Mouse (Mus musculus) CH12.LX (cell line): ENCODE results near the gene Cyp2c38. TPM values are rescaled to one million over a fixed set of nuclear protein-coding genes. Genes with fewer than 3 reads are reported as not detected.

Experiments used
- DNase-seq: peaks from one replicate; pipeline ENCODE4 v3.0.0-alpha.2; 2013; ENCODE audit errors: extremely low read depth
- H3K27ac ChIP-seq: 2 replicates; pipeline ENCODE4 v1.5.1; 2012; ENCODE audit warnings: low read depth, mild to moderate bottlenecking, control low read depth, moderate library complexity; ENCODE audit not compliant: insufficient read depth
- H3K27me3 ChIP-seq: replicated peaks from 2 replicates; pipeline ENCODE3; 2012; ENCODE audit warnings: inconsistent platforms
- H3K36me3 ChIP-seq, 2 experiments: replicated peaks in 1 of 2; 2 replicates each; pipeline versions ENCODE3 to v1.6.1; 2012; ENCODE audit warnings: inconsistent platforms in 1 of 2, low read length in 1 of 2, mild to moderate bottlenecking in 1 of 2, mixed read lengths in 1 of 2, moderate library complexity in 1 of 2; ENCODE audit not compliant: control insufficient read depth in 1 of 2, insufficient read depth in 1 of 2
- H3K4me1 ChIP-seq, 2 experiments: 2 replicates each; pipeline ENCODE4 v1.6.1; 2012; ENCODE audit warnings: inconsistent platforms in 1 of 2, moderate library complexity in 1 of 2; ENCODE audit not compliant: insufficient read depth in 2 of 2, control insufficient read depth in 1 of 2
- H3K4me2 ChIP-seq: 2 replicates; pipeline ENCODE4 v1.6.1; 2012; ENCODE audit warnings: low read depth, mild to moderate bottlenecking, control low read depth; ENCODE audit not compliant: poor library complexity, insufficient read depth, severe bottlenecking
- H3K4me3 ChIP-seq, 3 experiments: fragments of 150-350 bp in 1 of 3; sonication (generic) in 1 of 3; replicated peaks in 1 of 3; 2 replicates each; pipeline versions ENCODE3 to v1.5.1; 2011 to 2012; ENCODE audit warnings: low read depth in 2 of 3, low read length in 2 of 3, mild to moderate bottlenecking in 2 of 3, moderate library complexity in 2 of 3, control low read depth in 1 of 3, improper control_type of control experiment in 1 of 3, inconsistent platforms in 1 of 3, mixed read lengths in 1 of 3; ENCODE audit not compliant: poor library complexity in 1 of 3
- H3K79me2 ChIP-seq: replicated peaks from 2 replicates; pipeline ENCODE4 v1.6.1; 2012; ENCODE audit warnings: mild to moderate bottlenecking, moderate library complexity; ENCODE audit not compliant: control insufficient read depth, poor library complexity, insufficient read depth, severe bottlenecking; ENCODE audit errors: extremely low read depth
- H3K9ac ChIP-seq: 2 replicates; pipeline ENCODE4 v1.6.1; 2012; ENCODE audit warnings: low read depth, mild to moderate bottlenecking, control low read depth, moderate library complexity; ENCODE audit not compliant: insufficient read depth
- H3K9me3 ChIP-seq: replicated peaks from 2 replicates; pipeline ENCODE3; 2012; ENCODE audit warnings: low read length, inconsistent platforms, mixed read lengths
- BHLHE40 ChIP-seq: IDR thresholded peaks from 2 replicates; pipeline ENCODE4 v1.6.1; 2011; ENCODE audit warnings: mild to moderate bottlenecking, low read depth, low read length, improper control_type of control experiment
- CHD1 ChIP-seq: IDR thresholded peaks from 2 replicates; pipeline ENCODE4 v1.6.1; 2012; ENCODE audit warnings: low read depth, low read length, improper control_type of control experiment, inconsistent platforms
- CTCF ChIP-seq, 2 experiments: IDR thresholded peaks in 1 of 2; conservative IDR thresholded peaks in 1 of 2; 2 replicates each; pipeline ENCODE4 v1.5.1; 2011 to 2012; ENCODE audit warnings: low read depth in 2 of 2, low read length in 2 of 2, improper control_type of control experiment in 1 of 2, inconsistent platforms in 1 of 2, mild to moderate bottlenecking in 1 of 2, moderate library complexity in 1 of 2
- ETS1 ChIP-seq: conservative IDR thresholded peaks from 2 replicates; pipeline ENCODE4 v1.6.1; 2012; ENCODE audit warnings: low read depth, mild to moderate bottlenecking, inconsistent platforms, low read length, improper control_type of control experiment, moderate library complexity
- HCFC1 ChIP-seq: IDR thresholded peaks from 2 replicates; pipeline ENCODE4 v1.6.1; 2012; ENCODE audit warnings: low read depth, mild to moderate bottlenecking, inconsistent platforms, low read length, improper control_type of control experiment
- MAX ChIP-seq: IDR thresholded peaks from 2 replicates; pipeline ENCODE4 v1.6.1; 2011; ENCODE audit warnings: low read length, improper control_type of control experiment
- MAZ ChIP-seq: IDR thresholded peaks from 2 replicates; pipeline ENCODE4 v1.6.1; 2012; ENCODE audit warnings: low read depth, mild to moderate bottlenecking, inconsistent platforms, low read length, improper control_type of control experiment, moderate library complexity
- MEF2A ChIP-seq: IDR thresholded peaks from 2 replicates; pipeline ENCODE4 v1.6.1; 2014; ENCODE audit warnings: low read depth, mild to moderate bottlenecking, inconsistent platforms, low read length, improper control_type of control experiment, borderline replicate concordance
- NELFE ChIP-seq: IDR thresholded peaks from 2 replicates; pipeline ENCODE4 v1.6.1; 2011; ENCODE audit warnings: low read depth, low read length, improper control_type of control experiment
- NRF1 ChIP-seq: IDR thresholded peaks from 2 replicates; pipeline ENCODE4 v1.6.1; 2014; ENCODE audit warnings: low read depth, mild to moderate bottlenecking, inconsistent platforms, low read length, improper control_type of control experiment, moderate library complexity
- POLR2A ChIP-seq: IDR thresholded peaks from 2 replicates; pipeline ENCODE4 v1.6.1; 2011; ENCODE audit warnings: low read depth, mild to moderate bottlenecking, improper control_type of control experiment, low read length
- RAD21 ChIP-seq: IDR thresholded peaks from 2 replicates; pipeline ENCODE4 v1.6.1; 2011; ENCODE audit warnings: low read depth, mild to moderate bottlenecking, low read length, improper control_type of control experiment, moderate library complexity
- TBP ChIP-seq: conservative IDR thresholded peaks from 2 replicates; pipeline ENCODE4 v1.6.1; 2011; ENCODE audit warnings: low read depth, low read length, improper control_type of control experiment
- TCF12 ChIP-seq: IDR thresholded peaks from 2 replicates; pipeline ENCODE4 v1.6.1; 2014; ENCODE audit warnings: low read depth, mild to moderate bottlenecking, inconsistent platforms, low read length, improper control_type of control experiment
- UBTF ChIP-seq: IDR thresholded peaks from 2 replicates; pipeline ENCODE4 v1.6.1; 2012; ENCODE audit warnings: low read depth, mild to moderate bottlenecking, inconsistent platforms, low read length, improper control_type of control experiment, moderate library complexity
- USF1 ChIP-seq: IDR thresholded peaks from 2 replicates; pipeline ENCODE4 v1.6.1; 2014; ENCODE audit warnings: low read depth, mild to moderate bottlenecking, inconsistent platforms, low read length, improper control_type of control experiment
- USF2 ChIP-seq: conservative IDR thresholded peaks from 2 replicates; pipeline ENCODE4 v1.6.1; 2011; ENCODE audit warnings: low read depth, low read length, improper control_type of control experiment
- ZC3H11A ChIP-seq: IDR thresholded peaks from 2 replicates; pipeline ENCODE4 v1.6.1; 2012; ENCODE audit warnings: low read depth, mild to moderate bottlenecking, inconsistent platforms, low read length, improper control_type of control experiment
- ZMIZ1 ChIP-seq: IDR thresholded peaks from 2 replicates; pipeline ENCODE4 v1.6.1; 2012; ENCODE audit warnings: low read depth, mild to moderate bottlenecking, inconsistent platforms, low read length, improper control_type of control experiment
- ZNF384 ChIP-seq: IDR thresholded peaks from 2 replicates; pipeline ENCODE4 v1.6.1; 2012; ENCODE audit warnings: low read depth, low read length, improper control_type of control experiment, inconsistent platforms
- dilution Hi-C: fragments of 300-500 bp; cut with MboI; formaldehyde crosslinking; loops from 2 replicates; pipeline ENCODE4 v1.14.3; 2020; ENCODE audit warnings: low sequenced_read_pairs; ENCODE audit not compliant: extremely low pct_unique_long_range_greater_than_20kb, extremely low pct_ligation_motif_present
- in situ Hi-C: fragments of 300-500 bp; cut with MboI; formaldehyde crosslinking; loops from 3 replicates; pipeline ENCODE4 v1.14.3; 2019; ENCODE audit warnings: low sequenced_read_pairs, low pct_ligation_motif_present, low pct_unique_long_range_greater_than_20kb, mixed read lengths
- polyA plus RNA-seq: library from polyadenylated mRNA; unstranded; fragments of >175 nt; gene quantifications from 2 replicates; pipeline ENCODE4 v1.2.1, GENCODE M21; 2012; ENCODE audit warnings: low read depth; ENCODE audit not compliant: insufficient read length
- total RNA-seq, 2 experiments: library from RNA; depleted of rRNA; stranded (reverse); fragments of 300-350 nt in 1 of 2; fragments of >200 nt in 1 of 2; gene quantifications; 2 replicates each; pipeline ENCODE4 v1.2.3; 2012 to 2014

Gene Cyp2c38
- total and polyA plus RNA-seq, 3 experiments = not detected

GRCm38 (mm10) chr19:39463923-39464322 lies 1.0 kb upstream of the Cyp2c38 start:
- Histone ChIP-seq H3K4me3 (no peak overlapping the region), H3K9me3 (no peaks in the 10 kb centered on the region), H3K36me3 (no peaks in the 10 kb centered on the region), H3K4me1 (no peaks in the 10 kb centered on the region), H3K27ac (no peak overlapping the region), H3K9ac (no peak overlapping the region), H3K4me2 (no peak overlapping the region), H3K27me3 (no peaks in the 10 kb centered on the region), H3K79me2 (no peaks in the 10 kb centered on the region)
- DNase-seq = no peak
- dilution Hi-C loops (no loop called here), in situ Hi-C loops (no loop called here)
- TF ChIP-seq CHD1 (no peak), NELFE (no peak), ZC3H11A (no peak), UBTF (no peak), BHLHE40 (no peak), POLR2A (no peak), USF2 (no peak), RAD21 (no peak), ZNF384 (no peak), CTCF (conservative IDR thresholded peaks at IDR 0.05 in 1 of 2, IDR thresholded peaks at IDR 0.05 in 1 of 2; ENCODE audit: low read depth in 2 of 2, low read length in 2 of 2) (no peak), USF1 (no peak), TBP (no peak), MAX (no peak), MAZ (no peak), MEF2A (no peak), HCFC1 (no peak), ZMIZ1 (no peak), TCF12 (no peak), NRF1 (no peak), ETS1 (no peak)

Other genes with a start within 250 kb of the Cyp2c38 start
- gene Cyp2c29, start 193.7 kb downstream of the Cyp2c38 start, total RNA-seq (2012; rRNA removed) = not detected in 2 replicates
- not detected in 2 replicates for gene Cyp2c29, start 193.7 kb downstream of the Cyp2c38 start, total RNA-seq (2014; rRNA removed)
- not detected in 2 replicates for gene Cyp2c29, start 193.7 kb downstream of the Cyp2c38 start, polyA plus RNA-seq
- gene Cyp2c39, start 47.8 kb upstream of the Cyp2c38 start, total RNA-seq (2012; rRNA removed) = not detected in 2 replicates
- not detected in 2 replicates for gene Cyp2c39, start 47.8 kb upstream of the Cyp2c38 start, total RNA-seq (2014; rRNA removed)
- not detected in 2 replicates for gene Cyp2c39, start 47.8 kb upstream of the Cyp2c38 start, polyA plus RNA-seq
- not detected in 2 replicates for gene Cyp2c67, start 186.0 kb upstream of the Cyp2c38 start, total RNA-seq (2012; rRNA removed)
- gene Cyp2c67, start 186.0 kb upstream of the Cyp2c38 start, total RNA-seq (2014; rRNA removed) = not detected in 2 replicates
- gene Cyp2c67, start 186.0 kb upstream of the Cyp2c38 start, polyA plus RNA-seq = not detected in 2 replicates